Mouse (Mus musculus) intestine, embryonic 14.5 days (tissue): ENCODE measurements around the gene Baz2b. TPM values are rescaled to one million over a fixed set of nuclear protein-coding genes. Genes with fewer than 3 reads are reported as not detected.
A peak's percentile ranks its signal among the peaks of the same experiment; 100 is the strongest.

Experiments used
- ATAC-seq: fragments of 200-750 bp; cut with Nextera tagmentation; replicated peaks from 2 replicates; pipeline ENCODE4 v1.8.0; 2017; ENCODE audit warnings: low read depth, moderate number of reproducible peaks, moderate TSS enrichment, moderate library complexity; ENCODE audit not compliant: low FRiP score, low TSS enrichment
- DNase-seq: peaks from one replicate; pipeline ENCODE4 v3.0.0-alpha.2; 2018; ENCODE audit warnings: low spot score
- H3K27ac ChIP-seq: fragments of 300-500 bp; sonication (generic); 2 replicates; pipeline ENCODE4 v1.5.1; 2014; ENCODE audit warnings: low read depth, mild to moderate bottlenecking, control low read depth
- H3K27me3 ChIP-seq: fragments of 300-500 bp; sonication (generic); replicated peaks from 2 replicates; pipeline ENCODE4 v1.6.1; 2014; ENCODE audit warnings: low read length, control low read depth; ENCODE audit not compliant: control insufficient read depth, insufficient read depth
- H3K36me3 ChIP-seq: fragments of 300-500 bp; sonication (generic); 2 replicates; pipeline ENCODE4 v1.6.1; 2014; ENCODE audit warnings: low read length, control low read depth; ENCODE audit not compliant: control insufficient read depth, insufficient read depth
- H3K4me1 ChIP-seq: fragments of 300-500 bp; sonication (generic); replicated peaks from 2 replicates; pipeline ENCODE4 v1.6.1; 2014; ENCODE audit warnings: low read length, control low read depth, mixed read lengths; ENCODE audit not compliant: control insufficient read depth, insufficient read depth
- H3K4me2 ChIP-seq: fragments of 300-500 bp; sonication (generic); 2 replicates; pipeline ENCODE4 v1.6.1; 2014; ENCODE audit warnings: low read length
- H3K4me3 ChIP-seq: fragments of 300-500 bp; sonication (generic); 2 replicates; pipeline ENCODE4 v1.5.1; 2014; ENCODE audit warnings: low read depth, low read length, control low read depth, mixed read lengths
- H3K9ac ChIP-seq: fragments of 300-500 bp; sonication (generic); 2 replicates; pipeline ENCODE4 v1.6.1; 2014; ENCODE audit warnings: mild to moderate bottlenecking, low read length
- H3K9me3 ChIP-seq: fragments of 300-500 bp; sonication (generic); 2 replicates; pipeline ENCODE4 v1.6.1; 2016; ENCODE audit warnings: low read length, control low read depth; ENCODE audit not compliant: control insufficient read depth
- WGBS: fragments of 180-500 bp; shearing (Covaris S2); extraction: QIAGEN DNeasy Blood & Tissue Kit; methylation state at CpG from one replicate; pipeline ENCODE4 v1.1.7; 2014; 5-methylcytosine and 5-hydroxymethylcytosine counted together
- polyA plus RNA-seq: library from polyadenylated mRNA; unstranded; fragments of >200 nt; fragmentation: Nextera tagmentation; extraction: Ambion mirVana; gene quantifications from 2 replicates; pipeline ENCODE4 v1.2.1, GENCODE M21; 2014

Baz2b gene
- polyA plus RNA-seq, 1 experiment from 2014 or later: 52.3 TPM

GRCm38 (mm10) chr2:60042699-60043098 is 166.9 kb downstream of the Baz2b start:
- Histone ChIP-seq H3K9me3 (no peaks in the 10 kb centered on the region), H3K9ac (no peak overlapping the region), H3K27me3 (no peaks in the 10 kb centered on the region), H3K4me1 (no peaks in the 10 kb centered on the region; the same call in 1 of the 2 replicates), H3K36me3 (no peaks in the 10 kb centered on the region), H3K27ac (no peak overlapping the region), H3K4me3 (no peak overlapping the region), H3K4me2 (no peak overlapping the region)
- WGBS: 65% methylated on average over 12 of the region's 12 CpGs
- ATAC-seq (no peak; the same call in 1 of the 2 replicates), DNase-seq (peak; percentile 51)

GRCm38 (mm10) chr2:60041485-60042274 is 168.0 kb downstream of the Baz2b start:
- H3K9ac ChIP-seq: no peak overlapping the region
- no peak overlapping the region for H3K4me3 ChIP-seq
- H3K27me3 ChIP-seq: no peaks in the 10 kb centered on the region
- no peaks in the 10 kb centered on the region; the same call in 1 of the 2 replicates for H3K4me1 ChIP-seq
- ATAC-seq (peak; percentile 70), DNase-seq (peak; percentile 49)
- no peaks in the 10 kb centered on the region for H3K9me3 ChIP-seq
- no peak overlapping the region for H3K4me2 ChIP-seq
- WGBS: 78% methylated on average over 4 of the region's 4 CpGs
- no peaks in the 10 kb centered on the region for H3K36me3 ChIP-seq
- H3K27ac ChIP-seq: no peak overlapping the region

GRCm38 (mm10) chr2:60040162-60040561 is 169.5 kb downstream of the Baz2b start:
- WGBS: 83% methylated on average over 3 of the region's 3 CpGs
- no peak for ATAC-seq

GRCm38 (mm10) chr2:60037011-60037551 is 172.6 kb downstream of the Baz2b start:
- no peaks in the 10 kb centered on the region for H3K36me3 ChIP-seq
- peak overlapping the region; percentile 54 for H3K4me2 ChIP-seq
- H3K4me3 ChIP-seq: peak overlapping the region; percentile 29
- H3K9me3 ChIP-seq: no peaks in the 10 kb centered on the region
- H3K27me3 ChIP-seq: no peaks in the 10 kb centered on the region
- ATAC-seq: no peak; the same call in 1 of the 2 replicates
- H3K9ac ChIP-seq: peak overlapping the region; percentile 23; the same call in 1 of the 2 replicates
- WGBS: 17% methylated on average over 19 of the region's 19 CpGs
- H3K4me1 ChIP-seq: no peaks in the 10 kb centered on the region
- peak; percentile 60 for DNase-seq
- H3K27ac ChIP-seq: peak overlapping the region; percentile 58

More at GRCm38 (mm10) chr2:60040162-60040561, 169.5 kb downstream of the Baz2b start:
- H3K27me3 ChIP-seq: no peaks in the 10 kb centered on the region
- H3K9me3 ChIP-seq: no peaks in the 10 kb centered on the region
- no peak overlapping the region for H3K4me3 ChIP-seq
- H3K27ac ChIP-seq: no peak overlapping the region
- DNase-seq: peak; percentile 46
- H3K4me1 ChIP-seq: no peaks in the 10 kb centered on the region; the same call in 1 of the 2 replicates
- H3K4me2 ChIP-seq: no peak overlapping the region
- no peak overlapping the region for H3K9ac ChIP-seq
- no peaks in the 10 kb centered on the region for H3K36me3 ChIP-seq

GRCm38 (mm10) chr2:60036361-60036760 is 173.3 kb downstream of the Baz2b start:
- ATAC-seq (no peak), DNase-seq (peak; percentile 43)
- Histone ChIP-seq H3K4me3 (peak overlapping the region; percentile 29; the same call in 1 of the 2 replicates), H3K4me1 (no peaks in the 10 kb centered on the region), H3K27ac (no peak overlapping the region), H3K36me3 (no peaks in the 10 kb centered on the region), H3K27me3 (no peaks in the 10 kb centered on the region), H3K4me2 (peak overlapping the region; percentile 54), H3K9ac (no peak overlapping the region), H3K9me3 (no peaks in the 10 kb centered on the region)
- WGBS: 63% methylated on average over 3 of the region's 3 CpGs

GRCm38 (mm10) chr2:60030991-60031390 is 178.6 kb downstream of the Baz2b start:
- H3K9me3 ChIP-seq: no peaks in the 10 kb centered on the region
- no peak overlapping the region for H3K9ac ChIP-seq
- H3K27ac ChIP-seq: no peak overlapping the region
- DNase-seq (no peak), ATAC-seq (no peak)
- H3K27me3 ChIP-seq: no peaks in the 10 kb centered on the region
- H3K4me1 ChIP-seq: 0 out of 2 replicates have a peak, but pooled peaks cover 2% of the 10 kb centered on the region
- no peaks in the 10 kb centered on the region for H3K36me3 ChIP-seq
- H3K4me3 ChIP-seq: no peak overlapping the region
- WGBS: 86% methylated on average over 3 of the region's 3 CpGs
- H3K4me2 ChIP-seq: no peak overlapping the region

GRCm38 (mm10) chr2:60029020-60029419 is 180.6 kb downstream of the Baz2b start:
- H3K27ac ChIP-seq: no peak overlapping the region
- 85% methylated on average over 5 of the region's 5 CpGs for WGBS
- 0 out of 2 replicates have a peak, but pooled peaks cover 7% of the 10 kb centered on the region for H3K4me1 ChIP-seq
- DNase-seq (peak; percentile 9), ATAC-seq (no peak)
- H3K9me3 ChIP-seq: no peaks in the 10 kb centered on the region
- no peaks in the 10 kb centered on the region for H3K27me3 ChIP-seq
- 0 out of 2 replicates have a peak, but pooled peaks cover 2% of the 10 kb centered on the region for H3K36me3 ChIP-seq
- no peak overlapping the region for H3K4me3 ChIP-seq
- H3K9ac ChIP-seq: no peak overlapping the region
- no peak overlapping the region for H3K4me2 ChIP-seq

- Histone ChIP-seq H3K27ac (no peak overlapping the region), H3K4me3 (no peak overlapping the region), H3K36me3 (0 out of 2 replicates have a peak, but pooled peaks cover 4% of the 10 kb centered on the region), H3K4me1 (0 out of 2 replicates have a peak, but pooled peaks cover 7% of the 10 kb centered on the region), H3K9ac (no peak overlapping the region), H3K4me2 (no peak overlapping the region), H3K9me3 (no peaks in the 10 kb centered on the region), H3K27me3 (no peaks in the 10 kb centered on the region)
- DNase-seq (peak; percentile 42), ATAC-seq (no peak)
- 82% methylated on average over 5 of the region's 5 CpGs for WGBS
These were observed 182.5 kb downstream of the Baz2b start for GRCm38 (mm10) chr2:60027166-60027565.
